Mouse (Mus musculus) limb, embryonic 13.5 days (tissue): ENCODE data around the gene Rhbdd1. TPM values are rescaled to one million over a fixed set of nuclear protein-coding genes. Genes with fewer than 3 reads are reported as not detected.

Experiments used
- ATAC-seq: fragments of 200-750 bp; cut with Nextera tagmentation; 2 replicates; pipeline ENCODE4 v1.8.0; 2017; ENCODE audit warnings: low read depth, moderate number of reproducible peaks, moderate TSS enrichment; ENCODE audit not compliant: low FRiP score
- H3K27ac ChIP-seq: fragments of 300-500 bp; sonication (generic); 2 replicates; pipeline ENCODE4 v1.5.1; 2015; ENCODE audit warnings: inconsistent platforms, mild to moderate bottlenecking, moderate library complexity
- H3K27me3 ChIP-seq: fragments of 300-500 bp; sonication (generic); 2 replicates; pipeline ENCODE4 v1.6.1; 2015; ENCODE audit warnings: mild to moderate bottlenecking, inconsistent platforms
- H3K36me3 ChIP-seq: fragments of 300-500 bp; sonication (generic); 2 replicates; pipeline ENCODE4 v1.6.1; 2015; ENCODE audit warnings: inconsistent platforms, mild to moderate bottlenecking, moderate library complexity
- H3K4me1 ChIP-seq: fragments of 300-500 bp; sonication (generic); 2 replicates; pipeline ENCODE4 v1.6.1; 2015; ENCODE audit warnings: inconsistent platforms
- H3K4me2 ChIP-seq: fragments of 300-500 bp; sonication (generic); replicated peaks from 2 replicates; pipeline ENCODE4 v1.6.1; 2015; ENCODE audit warnings: inconsistent platforms, mild to moderate bottlenecking, moderate library complexity
- H3K4me3 ChIP-seq: fragments of 300-500 bp; sonication (generic); 2 replicates; pipeline ENCODE4 v1.5.1; 2015; ENCODE audit warnings: moderate library complexity, mild to moderate bottlenecking, inconsistent platforms
- H3K9ac ChIP-seq: fragments of 300-500 bp; sonication (generic); 2 replicates; pipeline ENCODE4 v1.6.1; 2015; ENCODE audit warnings: mild to moderate bottlenecking, inconsistent platforms
- H3K9me3 ChIP-seq: fragments of 300-500 bp; sonication (generic); 2 replicates; pipeline ENCODE4 v1.6.1; 2016; ENCODE audit warnings: inconsistent platforms
- WGBS: fragments of 180-500 bp; shearing (Covaris S2); methylation state at CpG from one replicate; pipeline ENCODE4 v1.1.7; 2015; 5-methylcytosine and 5-hydroxymethylcytosine counted together
- polyA plus RNA-seq: library from polyadenylated mRNA; unstranded; fragments of >200 nt; fragmentation: Nextera tagmentation; extraction: Ambion mirVana; gene quantifications from 2 replicates; pipeline ENCODE4 v1.2.1, GENCODE M21; 2015

Rhbdd1 gene
- 7.6 TPM in 2 replicates for polyA plus RNA-seq

- no peaks in the 10 kb centered on the region for H3K36me3 ChIP-seq
- no peaks in the 10 kb centered on the region for H3K27me3 ChIP-seq
- peak; percentile 97 for ATAC-seq
- H3K9me3 ChIP-seq: no peaks in the 10 kb centered on the region
- peak within 1 kb of the TSS; percentile 89 for H3K4me3 ChIP-seq
- 4% methylated on average over 47 of the region's 47 CpGs for WGBS
- H3K27ac ChIP-seq: peak within 1 kb of the TSS; percentile 97
- H3K4me2 ChIP-seq: peak within 1 kb of the TSS; percentile 75
- peak within 1 kb of the TSS; percentile 93 for H3K9ac ChIP-seq
- peaks cover 9% of the 10 kb centered on the region for H3K4me1 ChIP-seq
Measured at GRCm38 (mm10) chr1:82316111-82316745, at the start of gene Rhbdd1. Gene Rhbdd1, plus strand, starts transcription at chr1:82316452.

DNA sequence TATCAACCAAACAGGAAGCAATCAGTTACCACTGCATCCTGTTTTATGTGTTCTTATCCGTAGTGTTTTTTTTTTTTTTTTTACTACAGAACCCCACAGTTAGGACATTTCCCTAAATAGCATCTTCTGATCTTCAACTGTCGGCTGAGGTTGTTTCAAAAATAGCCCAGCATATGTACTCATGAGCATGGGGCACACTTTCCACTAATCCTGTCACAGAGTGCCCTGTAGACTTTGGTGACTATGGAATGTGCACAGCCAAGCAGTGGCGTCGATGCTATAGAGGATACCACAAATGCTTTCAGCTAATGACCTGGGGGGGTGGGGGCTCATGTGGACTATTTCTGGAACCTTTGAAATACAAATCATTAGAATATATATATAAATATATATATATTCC, 48.7 kb upstream of the Rhbdd1 start:
- 65% methylated on average over 4 of the region's 4 CpGs for WGBS
- H3K4me3 ChIP-seq: no peak overlapping the region
- no peak overlapping the region for H3K4me2 ChIP-seq
- no peak overlapping the region for H3K9ac ChIP-seq
- H3K9me3 ChIP-seq: no peaks in the 10 kb centered on the region
- no peaks in the 10 kb centered on the region for H3K27me3 ChIP-seq
- H3K4me1 ChIP-seq: peaks cover 4% of the 10 kb centered on the region
- no peak for ATAC-seq
- H3K36me3 ChIP-seq: peaks cover 15% of the 10 kb centered on the region
- H3K27ac ChIP-seq: no peak overlapping the region

GRCm38 (mm10) chr1:82272231-82272630, 44.0 kb upstream of the Rhbdd1 start:
- no peak overlapping the region for H3K27ac ChIP-seq
- no peak overlapping the region for H3K9ac ChIP-seq
- H3K27me3 ChIP-seq: no peaks in the 10 kb centered on the region
- ATAC-seq: no peak
- H3K9me3 ChIP-seq: no peaks in the 10 kb centered on the region
- peaks cover 23% of the 10 kb centered on the region for H3K36me3 ChIP-seq
- 62% methylated on average over 5 of the region's 5 CpGs for WGBS
- peaks cover 18% of the 10 kb centered on the region for H3K4me1 ChIP-seq
- H3K4me3 ChIP-seq: no peak overlapping the region
- no peak overlapping the region for H3K4me2 ChIP-seq

DNA sequence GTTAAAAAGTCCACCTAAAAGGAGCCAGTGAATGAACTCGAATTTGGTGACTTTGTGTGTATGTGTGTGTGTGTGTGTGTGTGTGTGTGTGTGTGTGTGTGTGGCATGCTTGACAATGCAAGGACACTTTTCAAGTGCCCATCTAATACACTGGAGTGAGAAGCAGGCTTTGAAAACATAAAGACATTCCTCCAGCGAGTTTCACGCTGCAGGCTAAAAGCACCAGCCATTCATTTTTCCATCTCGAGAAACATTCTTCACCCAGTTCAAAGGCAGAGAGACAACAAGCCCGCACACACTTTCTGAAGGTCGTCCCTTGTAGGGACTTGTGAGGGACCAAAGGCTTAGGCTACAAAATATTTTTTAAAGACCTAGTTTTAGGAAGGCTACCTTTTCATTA, 42.7 kb upstream of the Rhbdd1 start:
- Histone ChIP-seq H3K36me3 (peaks cover 35% of the 10 kb centered on the region), H3K4me3 (no peak overlapping the region), H3K4me2 (no peak overlapping the region), H3K27ac (no peak overlapping the region), H3K4me1 (peaks cover 18% of the 10 kb centered on the region), H3K9ac (no peak overlapping the region), H3K9me3 (no peaks in the 10 kb centered on the region), H3K27me3 (no peaks in the 10 kb centered on the region)
- 38% methylated on average over 6 of the region's 6 CpGs for WGBS
- no peak for ATAC-seq

- Histone ChIP-seq H3K4me1 (peaks cover 18% of the 10 kb centered on the region), H3K9me3 (no peaks in the 10 kb centered on the region), H3K36me3 (peaks cover 40% of the 10 kb centered on the region), H3K27ac (no peak overlapping the region; the same call in 1 of the 2 replicates), H3K4me2 (0 out of 2 replicates have a peak overlapping the region, but pooled peaks have one; percentile 3), H3K9ac (no peak overlapping the region), H3K4me3 (no peak overlapping the region), H3K27me3 (no peaks in the 10 kb centered on the region)
- no peak for ATAC-seq
- WGBS: 21% methylated on average over 1 of the region's 1 CpGs
Measured at GRCm38 (mm10) chr1:82274361-82274760, 41.9 kb upstream of the Rhbdd1 start.

DNA sequence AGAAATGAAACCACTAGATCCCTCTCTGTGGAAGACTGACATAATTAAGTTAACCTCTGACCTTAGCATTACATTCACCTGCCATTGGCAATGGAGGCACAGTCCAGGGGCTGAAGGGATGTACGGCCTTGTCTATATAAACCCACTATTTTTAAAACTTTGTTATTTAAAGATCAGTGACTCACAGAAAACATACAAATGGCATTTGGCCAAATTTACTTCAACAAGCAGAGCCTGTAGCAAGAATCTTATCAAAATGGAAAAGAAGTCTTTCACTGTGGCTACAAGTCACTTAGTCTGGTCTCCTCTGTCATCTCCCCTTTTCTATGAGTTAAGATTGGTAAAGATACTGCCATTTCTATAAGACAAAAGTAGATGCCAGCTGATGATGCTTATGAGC, 36.5 kb upstream of the Rhbdd1 start:
- ATAC-seq: no peak
- H3K36me3 ChIP-seq: peaks cover 43% of the 10 kb centered on the region
- WGBS: 78% methylated on average over 1 of the region's 1 CpGs
- no peak overlapping the region for H3K27ac ChIP-seq
- H3K27me3 ChIP-seq: no peaks in the 10 kb centered on the region
- no peak overlapping the region for H3K4me3 ChIP-seq
- no peak overlapping the region for H3K9ac ChIP-seq
- no peaks in the 10 kb centered on the region for H3K9me3 ChIP-seq
- peaks cover 16% of the 10 kb centered on the region for H3K4me1 ChIP-seq
- no peak overlapping the region for H3K4me2 ChIP-seq

- ATAC-seq: no peak
- no peaks in the 10 kb centered on the region for H3K9me3 ChIP-seq
- 68% methylated on average over 6 of the region's 6 CpGs for WGBS
Measured at GRCm38 (mm10) chr1:82281823-82282222, 34.4 kb upstream of the Rhbdd1 start.

GRCm38 (mm10) chr1:82282992-82283611, 33.1 kb upstream of the Rhbdd1 start:
- peak overlapping the region; percentile 93 for H3K27ac ChIP-seq
- H3K4me3 ChIP-seq: peak overlapping the region; percentile 75
- H3K4me1 ChIP-seq: peaks cover 35% of the 10 kb centered on the region
- WGBS: 1% methylated on average over 35 of the region's 35 CpGs
- ATAC-seq: peak; percentile 96
- H3K4me2 ChIP-seq: peak overlapping the region; percentile 75
- H3K9ac ChIP-seq: peak overlapping the region; percentile 76
- no peaks in the 10 kb centered on the region for H3K9me3 ChIP-seq
- H3K36me3 ChIP-seq: peaks cover 36% of the 10 kb centered on the region
- H3K27me3 ChIP-seq: no peaks in the 10 kb centered on the region

More at GRCm38 (mm10) chr1:82281823-82282222, 34.4 kb upstream of the Rhbdd1 start:
- 0 out of 2 replicates have a peak overlapping the region, but pooled peaks have one; percentile 3 for H3K4me2 ChIP-seq
- no peak overlapping the region for H3K27ac ChIP-seq
- peaks cover 23% of the 10 kb centered on the region for H3K4me1 ChIP-seq
- no peak overlapping the region for H3K9ac ChIP-seq
- peaks cover 36% of the 10 kb centered on the region for H3K36me3 ChIP-seq
- H3K4me3 ChIP-seq: no peak overlapping the region
- no peaks in the 10 kb centered on the region for H3K27me3 ChIP-seq

DNA sequence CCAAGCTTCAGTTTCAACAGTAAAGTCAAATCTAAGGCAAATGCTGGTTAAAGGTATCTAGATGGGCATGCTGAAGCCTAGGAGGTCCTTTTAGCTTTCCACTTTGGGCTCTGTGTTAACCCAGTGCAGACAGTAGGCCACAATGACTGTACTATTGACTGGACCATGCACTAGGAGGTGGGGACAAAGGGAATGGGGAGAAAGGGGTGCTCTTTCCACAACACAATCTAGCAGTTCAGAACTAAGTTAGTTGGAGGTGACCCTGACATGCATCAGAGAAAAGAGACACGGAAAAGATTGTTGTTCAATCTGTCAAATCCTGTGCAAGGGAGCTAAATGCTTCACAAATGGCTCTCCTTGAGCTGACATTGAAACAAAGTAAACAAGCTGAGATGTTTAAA, 32.4 kb upstream of the Rhbdd1 start:
- 5% methylated on average over 1 of the region's 1 CpGs for WGBS
- peak overlapping the region; percentile 93 for H3K27ac ChIP-seq
- H3K27me3 ChIP-seq: no peaks in the 10 kb centered on the region

DNA sequence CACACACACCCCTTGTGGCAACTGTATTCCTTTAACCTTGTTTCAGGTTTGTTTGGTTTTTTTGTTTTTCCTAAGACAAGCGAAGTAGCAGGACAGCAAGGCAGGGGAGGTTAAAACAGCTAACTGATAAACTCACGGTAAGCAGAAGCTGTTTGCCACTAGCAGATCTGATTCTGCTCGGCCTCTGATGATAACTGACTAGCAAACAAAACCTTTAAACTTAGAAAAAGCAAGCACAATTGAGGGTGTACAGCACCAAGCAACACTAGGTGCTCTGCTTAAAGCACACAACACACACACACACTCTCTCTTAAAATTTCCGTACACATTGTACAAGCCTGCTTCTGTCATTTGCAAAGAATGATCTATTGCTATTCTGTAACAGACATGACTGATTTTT, 31.8 kb upstream of the Rhbdd1 start:
- Histone ChIP-seq H3K27ac (peak overlapping the region; percentile 93), H3K36me3 (peaks cover 36% of the 10 kb centered on the region), H3K9me3 (peaks cover 5% of the 10 kb centered on the region; the same call in 1 of the 2 replicates), H3K27me3 (no peaks in the 10 kb centered on the region), H3K9ac (peak overlapping the region; percentile 76), H3K4me2 (peak overlapping the region; percentile 75), H3K4me1 (peaks cover 48% of the 10 kb centered on the region), H3K4me3 (peak overlapping the region; percentile 75)
- no peak for ATAC-seq
- WGBS: 15% methylated on average over 4 of the region's 4 CpGs

More for the DNA sequence above, 32.4 kb upstream of the Rhbdd1 start:
- Histone ChIP-seq H3K9ac (peak overlapping the region; percentile 76), H3K36me3 (peaks cover 36% of the 10 kb centered on the region), H3K4me1 (peaks cover 43% of the 10 kb centered on the region), H3K4me3 (peak overlapping the region; percentile 75), H3K9me3 (peaks cover 3% of the 10 kb centered on the region; the same call in 1 of the 2 replicates), H3K4me2 (peak overlapping the region; percentile 75)
- ATAC-seq: no peak

DNA sequence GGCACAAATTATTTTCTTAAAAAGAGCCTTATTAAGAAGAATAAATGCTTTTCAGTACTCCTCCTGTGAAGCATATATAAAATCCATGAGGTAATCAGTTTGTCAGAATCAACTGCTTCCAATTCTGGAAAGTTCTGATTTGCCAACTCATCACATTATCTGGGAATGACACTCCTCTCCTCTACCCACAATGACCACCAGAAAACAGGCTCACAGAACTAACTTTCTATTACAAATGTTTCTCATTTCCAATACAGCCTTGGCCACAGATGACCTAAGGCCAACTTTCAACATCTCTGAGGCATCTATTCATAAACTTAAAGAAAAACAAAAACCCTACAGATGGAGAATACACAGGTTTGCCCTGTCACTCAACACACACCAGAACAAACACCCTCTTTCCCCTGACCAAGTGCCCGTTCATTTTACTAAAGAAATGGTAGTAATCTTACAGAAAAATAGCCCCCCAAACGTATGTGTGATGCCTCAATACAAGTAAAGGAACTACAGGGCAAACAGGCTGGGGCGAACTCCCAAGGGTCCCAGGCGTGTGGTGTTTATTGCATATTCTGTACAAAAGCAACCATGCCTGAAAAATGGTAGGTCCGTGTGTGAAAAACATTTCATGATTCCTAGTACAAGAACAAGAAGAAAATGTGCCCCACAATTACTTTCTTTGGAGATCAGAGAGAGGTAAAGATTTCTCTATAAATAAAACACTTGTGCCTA, 30.6 kb upstream of the Rhbdd1 start:
- H3K27me3 ChIP-seq: no peaks in the 10 kb centered on the region
- H3K27ac ChIP-seq: no peak overlapping the region
- 14% methylated on average over 5 of the region's 5 CpGs for WGBS
- peaks cover 53% of the 10 kb centered on the region for H3K4me1 ChIP-seq
- peak overlapping the region; percentile 92 for H3K4me2 ChIP-seq
- peaks cover 5% of the 10 kb centered on the region; the same call in 1 of the 2 replicates for H3K9me3 ChIP-seq
- H3K4me3 ChIP-seq: peak overlapping the region; percentile 75
- peak overlapping the region; percentile 61 for H3K9ac ChIP-seq
- no peak for ATAC-seq
- peaks cover 32% of the 10 kb centered on the region for H3K36me3 ChIP-seq
